ENCODE assay signal across 24 mouse cellular contexts in the genomic region with DNA sequence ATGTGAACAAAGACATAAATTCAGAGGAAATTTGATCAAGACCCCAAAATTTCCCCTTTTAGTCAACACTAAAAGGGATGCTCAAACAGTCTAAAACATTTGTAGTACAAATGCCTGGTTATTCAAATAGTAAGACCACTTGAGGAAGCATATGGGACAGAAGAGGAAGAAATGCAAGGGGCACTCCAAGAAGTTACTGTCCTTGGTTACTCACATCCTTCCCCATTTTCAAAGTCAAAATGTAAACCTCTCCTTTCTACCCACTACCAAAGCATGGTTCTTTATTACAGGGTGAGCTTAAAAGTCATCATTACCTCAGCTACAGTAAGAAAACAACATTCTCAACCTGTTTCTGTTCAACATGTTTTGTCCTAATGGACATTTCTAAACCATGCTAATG. TPM values are rescaled to one million over a fixed set of nuclear protein-coding genes. Genes with fewer than 3 reads are reported as not detected.
DNase-seq lines count a peak whose midpoint lies in the region; ATAC-seq and TF ChIP-seq lines count a peak whose summit lies in the region.
"Had no signal": no experiment of that assay in that cellular context is flagged by ENCODE, and none has a peak within 500 bp of the region (broad histone marks: within the 10 kb centered on the region; RNA-seq: fewer than 3 reads in every experiment).

No protein-coding gene starts in this region.

- dilution Hi-C loops in CH12.LX (cut with MboI; ENCODE audit: extremely low pct_ligation_motif_present, extremely low pct_unique_long_range_greater_than_20kb, low sequenced_read_pairs), result no loop called here

- no peak for TF ChIP-seq POLR2A in CH12.LX (IDR thresholded peaks at IDR 0.05; ENCODE audit: low read depth, low read length)

- H3K9ac ChIP-seq in CH12.LX (ENCODE audit: insufficient read depth, low read depth), result no peak overlapping the region
- H3K9ac ChIP-seq: forebrain, embryonic 13.5 days; hindbrain, embryonic 14.5 days had no signal

- H3K4me3 ChIP-seq in CH12.LX (replicated peaks in 1 of 3; ENCODE audit: low read depth in 2 of 3, low read length in 2 of 3, poor library complexity in 1 of 3), result no peak overlapping the region
- H3K4me3 ChIP-seq: forebrain, embryonic 10.5 days; forebrain, embryonic 13.5 days; hindbrain, embryonic 10.5 days had no signal

- no peaks in the 10 kb centered on the region for H3K79me2 ChIP-seq in CH12.LX (replicated peaks; ENCODE audit: control insufficient read depth, extremely low read depth, insufficient read depth, poor library complexity, severe bottlenecking)

- TF ChIP-seq CTCF in CH12.LX (conservative IDR thresholded peaks at IDR 0.05 in 1 of 2, IDR thresholded peaks at IDR 0.05 in 1 of 2; ENCODE audit: low read depth in 2 of 2, low read length in 2 of 2), result no peak

- peak; percentile 72 for ATAC-seq in common myeloid progenitor, adult 5-6 weeks (replicated peaks; ENCODE audit: low read depth, poor library complexity, severe bottlenecking)
- ATAC-seq in megakaryocyte, adult 5-6 weeks (ENCODE audit: poor library complexity, severe bottlenecking), result 0 out of 2 replicates have a peak, but pooled peaks have one; percentile 49
- ATAC-seq: forebrain, embryonic 13.5 days; forebrain, embryonic 16.5 days; hindbrain, postnatal 0 days; inflammation-experienced regulatory T-cells, adult 6 months; Patski had no signal

- in situ Hi-C loops in CH12.LX (cut with MboI; ENCODE audit: low pct_ligation_motif_present, low pct_unique_long_range_greater_than_20kb, low sequenced_read_pairs), result no loop called here

- H3K27me3 ChIP-seq in CH12.LX (replicated peaks), result no peaks in the 10 kb centered on the region
- H3K27me3 ChIP-seq: forebrain, embryonic 13.5 days; Patski had no signal

- DNase-seq in CH12.LX (ENCODE audit: extremely low read depth), result peak; percentile 23
- DNase-seq in thymus, postnatal 36 days, result no peak
- DNase-seq in gastrocnemius, postnatal 10 days, result no peak
- no peak for DNase-seq in layer of hippocampus, adult 8-10 months (ENCODE audit: low spot score in 2 of 2)
- DNase-seq: adrenal gland, postnatal 10 days; adrenal gland, postnatal 36 days; cerebellum, adult 11 months; cerebellum, adult 2 months; cerebellum, adult 9-11 months; cerebellum, postnatal 25 days; gastrocnemius, postnatal 14 days; heart, adult 18-20 months had no signal

- H3K4me2 ChIP-seq in CH12.LX (ENCODE audit: insufficient read depth, low read depth, poor library complexity, severe bottlenecking), result no peak overlapping the region
- H3K4me2 ChIP-seq: forebrain, embryonic 13.5 days; heart, embryonic 11.5 days; hindbrain, embryonic 14.5 days had no signal

- no peak for TF ChIP-seq EP300 in CH12.LX (IDR thresholded peaks at IDR 0.05; ENCODE audit: low read length)

- no peaks in the 10 kb centered on the region for H3K9me3 ChIP-seq in CH12.LX (replicated peaks; ENCODE audit: low read length)
- H3K9me3 ChIP-seq: forebrain, embryonic 10.5 days; forebrain, embryonic 13.5 days; G1E; hindbrain, embryonic 10.5 days had no signal

- H3K4me1 ChIP-seq in CH12.LX (ENCODE audit: control insufficient read depth in 1 of 2, insufficient read depth in 2 of 2), result peaks cover 8 to 65% of the 10 kb centered on the region in 2 experiments; a peak in 3 of 4 replicates
- H3K4me1 ChIP-seq: forebrain, embryonic 13.5 days had no signal

- no peak overlapping the region for H3K27ac ChIP-seq in CH12.LX (ENCODE audit: insufficient read depth, low read depth)
- H3K27ac ChIP-seq: forebrain, embryonic 13.5 days; hindbrain, embryonic 10.5 days; hindbrain, embryonic 14.5 days; hindbrain, postnatal 0 days had no signal

- peaks cover 0 to 6% of the 10 kb centered on the region in 2 experiments for H3K36me3 ChIP-seq in CH12.LX (replicated peaks in 1 of 2; ENCODE audit: control insufficient read depth in 1 of 2, insufficient read depth in 1 of 2, low read length in 1 of 2)
- H3K36me3 ChIP-seq: G1E had no signal

- TF ChIP-seq RAD21 in CH12.LX (IDR thresholded peaks at IDR 0.05; ENCODE audit: low read depth, low read length), result no peak

TF ChIP-seq in CH12.LX, 34 proteins besides CTCF, POLR2A, EP300 and RAD21:
- no peak for TF ChIP-seq E2F4 (IDR thresholded peaks at IDR 0.05; ENCODE audit: insufficient replicate concordance, low read depth, low read length)
- TF ChIP-seq HCFC1 (IDR thresholded peaks at IDR 0.05; ENCODE audit: low read depth, low read length), result no peak
- TF ChIP-seq MXI1 (IDR thresholded peaks at IDR 0.05; ENCODE audit: low read depth, low read length), result no peak
- TF ChIP-seq MAZ (IDR thresholded peaks at IDR 0.05; ENCODE audit: low read depth, low read length), result no peak
- TF ChIP-seq IRF4 (IDR thresholded peaks at IDR 0.05; ENCODE audit: low read depth, low read length), result no peak
- no peak for TF ChIP-seq JUND (conservative IDR thresholded peaks at IDR 0.05; ENCODE audit: low read depth, low read length)
- no peak for TF ChIP-seq POLR2AphosphoS2 (IDR thresholded peaks at IDR 0.05; ENCODE audit: low read depth, low read length)
- no peak for TF ChIP-seq MYC (IDR thresholded peaks at IDR 0.05; ENCODE audit: low read depth, low read length)
- no peak for TF ChIP-seq JUN (IDR thresholded peaks at IDR 0.05; ENCODE audit: insufficient read depth, low read depth, low read length)
- TF ChIP-seq ELF1 (IDR thresholded peaks at IDR 0.05; ENCODE audit: low read depth, low read length), result no peak
- TF ChIP-seq ZKSCAN1 (IDR thresholded peaks at IDR 0.05; ENCODE audit: borderline replicate concordance, low read depth, low read length), result no peak

RNA-seq across cellular contexts. Expression of gene Sbf2, which starts 57.7 kb away (rescaled TPM):
- total RNA-seq in CH12.LX (2012; rRNA removed) (9.5 and 11.4 TPM in 2 replicates), CH12.LX (2014; rRNA removed) (8.9 and 9.5 TPM in 2 replicates)
- 19.1 and 21.5 TPM in 2 replicates for polyA plus RNA-seq in CH12.LX (2012; ENCODE audit: insufficient read length, low read depth)
- total RNA-seq in common myeloid progenitor, adult 5-6 weeks (2017), result 2.7 and 8.2 TPM in 2 replicates
- total RNA-seq in megakaryocyte, adult 5-6 weeks (2015), result 4.3 and 4.6 TPM in 2 replicates
- total RNA-seq in megakaryocyte, adult 5-6 weeks (2017), result 2.2 and 2.5 TPM in 2 replicates
- 10 to 100 TPM; 27.0 to 36.0 TPM for total RNA-seq in gastrocnemius, postnatal 10 days (2021)
- total RNA-seq in layer of hippocampus, adult 8-10 months (2022), result 10 to 100 TPM; 60.8 to 88.6 (median 72.1) TPM
- polyA plus RNA-seq: G1E had no signal
